Mouse (Mus musculus) megakaryocyte, embryonic 14.5 days (primary cell): Measurements from ENCODE around the gene Hist1h1d.
"Not testable (repeated sequence)": the region's sequence is repeated elsewhere in the genome, so short reads cannot be mapped to it uniquely, and the experiment has no call there.

Experiments
- FLI1 ChIP-seq: IDR thresholded peaks from 2 replicates; pipeline ENCODE4 v1.6.1; 2012; ENCODE audit warnings: low read length, inconsistent platforms, mixed read lengths
- GATA1 ChIP-seq: IDR thresholded peaks from 3 replicates; pipeline ENCODE4 v1.6.1; 2012; ENCODE audit warnings: mixed read lengths, low read length, inconsistent platforms, borderline replicate concordance

GRCm38 (mm10) chr13:23544787-23545120, 8.3 kb upstream of the Hist1h1d start:
- TF ChIP-seq GATA1, FLI1: not testable (repeated sequence)
